Comparison of ENCODE assay signal across 13 mouse cellular contexts in genomic region chr11:96203182-96203788, GRCm38 (mm10). TPM values are rescaled to one million over a fixed set of nuclear protein-coding genes. Genes with fewer than 3 reads are reported as not detected.
DNase-seq lines count a peak whose midpoint lies in the region; ATAC-seq lines count a peak whose summit lies in the region.
"Had no signal": no experiment of that assay in that cellular context is flagged by ENCODE, and none has a peak within 500 bp of the region (broad histone marks: within the 10 kb centered on the region; RNA-seq: fewer than 3 reads in every experiment).

No protein-coding gene starts in this region.

- H3K36me3 ChIP-seq in kidney, embryonic 14.5 days (ENCODE audit: control insufficient read depth, insufficient read depth, low read length) = no peaks in the 10 kb centered on the region
- H3K36me3 ChIP-seq: embryonic facial prominence, embryonic 13.5 days; liver, embryonic 12.5 days; midbrain, embryonic 12.5 days had no signal

- H3K4me2 ChIP-seq in kidney, embryonic 14.5 days (replicated peaks; ENCODE audit: low read depth, low read length) = peak overlapping the region; percentile 26
- H3K4me2 ChIP-seq: embryonic facial prominence, embryonic 13.5 days; liver, embryonic 12.5 days; midbrain, embryonic 12.5 days had no signal

- ATAC-seq in kidney, embryonic 14.5 days (ENCODE audit: low FRiP score, low TSS enrichment) = no peak
- ATAC-seq in frontal cortex, adult (ENCODE audit: low TSS enrichment) = no peak
- ATAC-seq: liver, embryonic 12.5 days had no signal

- H3K9me3 ChIP-seq in kidney, embryonic 14.5 days (ENCODE audit: control insufficient read depth, low read length) = no peaks in the 10 kb centered on the region
- H3K9me3 ChIP-seq: embryonic facial prominence, embryonic 13.5 days; liver, embryonic 12.5 days; midbrain, embryonic 12.5 days had no signal

- under 1% methylated on average over 37 of the region's 37 CpGs for WGBS in kidney, embryonic 14.5 days

- no peak overlapping the region for H3K27ac ChIP-seq in kidney, embryonic 14.5 days (ENCODE audit: low read depth, low read length)
- H3K27ac ChIP-seq: embryonic facial prominence, embryonic 13.5 days; liver, embryonic 12.5 days; midbrain, embryonic 12.5 days had no signal

- H3K9ac ChIP-seq in kidney, embryonic 14.5 days (ENCODE audit: low read depth, low read length) = no peak overlapping the region; the same call in 1 of the 2 replicates
- H3K9ac ChIP-seq: embryonic facial prominence, embryonic 13.5 days; liver, embryonic 12.5 days; midbrain, embryonic 12.5 days had no signal

- H3K4me1 ChIP-seq in kidney, embryonic 14.5 days (ENCODE audit: control insufficient read depth, insufficient read depth, low read length) = no peaks in the 10 kb centered on the region
- H3K4me1 ChIP-seq: embryonic facial prominence, embryonic 13.5 days; liver, embryonic 12.5 days; midbrain, embryonic 12.5 days had no signal

- H3K27me3 ChIP-seq in kidney, embryonic 14.5 days (ENCODE audit: control insufficient read depth, insufficient read depth, low read length) = peaks cover 96% of the 10 kb centered on the region

- peak overlapping the region; percentile 22 for H3K4me3 ChIP-seq in kidney, embryonic 14.5 days (ENCODE audit: low read length)
- H3K4me3 ChIP-seq: embryonic facial prominence, embryonic 13.5 days; liver, embryonic 12.5 days; midbrain, embryonic 12.5 days had no signal

- peak; percentile 26 for DNase-seq in adrenal gland, postnatal 14 days
- DNase-seq in adrenal gland, postnatal 4 days (ENCODE audit: low spot score in 2 of 2) = no peak
- DNase-seq in kidney, adult 8-10 months = no peak
- DNase-seq in urinary bladder, postnatal 25 days (ENCODE audit: low spot score) = peak; percentile 28
- DNase-seq in urinary bladder, postnatal 14 days (ENCODE audit: low spot score) = no peak
- DNase-seq in yolk sac, embryonic 10.5 days (ENCODE audit: low spot score) = peak; percentile 43
- DNase-seq: heart, postnatal 4 days had no signal

RNA-seq across cellular contexts. Expression of gene Hoxb13, which starts 9.2 kb away (rescaled TPM):
- total RNA-seq in adrenal gland, postnatal 14 days (2021) = not detected in 2 replicates
- not detected for total RNA-seq in adrenal gland, postnatal 4 days (2021)
- not detected in 2 replicates for polyA plus RNA-seq in kidney, embryonic 14.5 days (2014; fragmentation: Nextera tagmentation; extraction: Ambion mirVana)
- total RNA-seq: gastrocnemius, adult 18-20 months; heart, postnatal 4 days had no signal
- polyA plus RNA-seq: embryonic facial prominence, embryonic 13.5 days; liver, embryonic 12.5 days; midbrain, embryonic 12.5 days had no signal

Comparison
In these comparisons a context has a peak if more than half of its experiments do, and no peak if none do; other contexts are left out.
1. DNase-seq: peak in adrenal gland, postnatal 14 days (single experiment), urinary bladder, postnatal 25 days (single experiment) and yolk sac, embryonic 10.5 days (single experiment); none in adrenal gland, postnatal 4 days (0 of 2), kidney, adult 8-10 months (0 of 2) and urinary bladder, postnatal 14 days (single experiment).